Mouse (Mus musculus) small intestine, adult 2 months (tissue): ENCODE results near the gene Rptor.

Experiments used
- CTCF ChIP-seq: fragments of 200-500 bp; IDR thresholded peaks from 2 replicates; pipeline ENCODE4 v1.5.1; 2012; ENCODE audit warnings: low read depth, mild to moderate bottlenecking, control low read depth, inconsistent platforms, low read length, moderate library complexity, mixed read lengths; ENCODE audit not compliant: insufficient replicate concordance, insufficient read length; ENCODE audit errors: extremely low read depth
- POLR2A ChIP-seq: fragments of 200-500 bp; IDR thresholded peaks from 2 replicates; pipeline ENCODE4 v1.6.1; 2012; ENCODE audit warnings: low read depth, mild to moderate bottlenecking, control low read depth, inconsistent platforms, low read length, moderate library complexity

- TF ChIP-seq CTCF (no peak), POLR2A (no peak)
Observed at GRCm38 (mm10) chr11:119587112-119587511, 15.6 kb upstream of the Rptor start.
